Mouse (Mus musculus) heart, embryonic 12.5 days (tissue): ENCODE data around the gene Ddx19b. TPM values are rescaled to one million over a fixed set of nuclear protein-coding genes. Genes with fewer than 3 reads are reported as not detected.
A peak's percentile ranks its signal among the peaks of the same experiment; 100 is the strongest.
"Not testable (repeated sequence)": the region's sequence is repeated elsewhere in the genome, so short reads cannot be mapped to it uniquely, and the experiment has no call there.

Experiments used
- ATAC-seq: fragments of 200-750 bp; cut with Nextera tagmentation; 2 replicates; pipeline ENCODE4 v1.8.0; 2017; ENCODE audit warnings: moderate TSS enrichment, moderate library complexity; ENCODE audit not compliant: insufficient number of reproducible peaks, low FRiP score
- H3K27ac ChIP-seq: fragments of 300-500 bp; sonication (generic); 2 replicates; pipeline ENCODE4 v1.5.1; 2016; ENCODE audit warnings: mild to moderate bottlenecking, moderate library complexity; ENCODE audit not compliant: poor library complexity, severe bottlenecking
- H3K27me3 ChIP-seq: fragments of 300-500 bp; sonication (generic); replicated peaks from 2 replicates; pipeline ENCODE4 v1.6.1; 2016; ENCODE audit warnings: mild to moderate bottlenecking, moderate library complexity
- H3K36me3 ChIP-seq: fragments of 300-500 bp; sonication (generic); 2 replicates; pipeline ENCODE4 v1.6.1; 2016; ENCODE audit warnings: mild to moderate bottlenecking, moderate library complexity
- H3K4me1 ChIP-seq: fragments of 300-500 bp; sonication (generic); replicated peaks from 2 replicates; pipeline ENCODE4 v1.6.1; 2016; ENCODE audit warnings: mild to moderate bottlenecking
- H3K4me2 ChIP-seq: fragments of 300-500 bp; sonication (generic); 2 replicates; pipeline ENCODE4 v1.6.1; 2016; ENCODE audit warnings: mild to moderate bottlenecking, moderate library complexity
- H3K4me3 ChIP-seq: fragments of 300-500 bp; sonication (generic); 2 replicates; pipeline ENCODE4 v1.5.1; 2016; ENCODE audit warnings: mild to moderate bottlenecking
- H3K9ac ChIP-seq: fragments of 300-500 bp; sonication (generic); 2 replicates; pipeline ENCODE4 v1.6.1; 2016; ENCODE audit warnings: mild to moderate bottlenecking, moderate library complexity
- H3K9me3 ChIP-seq: fragments of 300-500 bp; sonication (generic); replicated peaks from 2 replicates; pipeline ENCODE4 v1.6.1; 2016; ENCODE audit warnings: mild to moderate bottlenecking, moderate library complexity
- WGBS: fragments of 180-500 bp; shearing (Covaris S2); methylation state at CpG from one replicate; pipeline ENCODE4 v1.1.7; 2016; 5-methylcytosine and 5-hydroxymethylcytosine counted together
- polyA plus RNA-seq: library from polyadenylated mRNA; unstranded; fragments of >200 nt; fragmentation: Nextera tagmentation; extraction: Ambion mirVana; gene quantifications from 2 replicates; pipeline ENCODE4 v1.2.1, GENCODE M21; 2016

The Ddx19b gene
- polyA plus RNA-seq, 1 experiment from 2014 or later: 5.7 TPM

DNA sequence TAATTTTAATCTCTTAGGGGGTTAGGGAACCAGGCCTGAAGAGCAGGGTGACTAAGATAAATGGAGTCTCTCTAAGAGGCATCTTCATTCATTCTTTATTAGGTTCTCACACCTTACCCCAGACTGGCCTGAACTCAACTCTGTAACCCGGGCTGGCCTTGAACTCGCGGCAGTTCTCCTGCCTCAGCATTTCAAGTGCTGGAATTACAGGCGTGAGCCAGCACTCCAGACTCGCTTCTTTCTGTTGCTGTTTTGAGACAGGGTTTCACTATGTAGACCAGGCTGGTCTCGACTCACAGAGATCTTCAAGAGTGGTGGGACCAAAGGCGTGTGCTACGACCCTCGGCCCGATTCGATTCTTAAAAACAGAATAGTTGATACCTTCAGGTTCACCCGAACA, 2.7 kb upstream of the Ddx19b start:
- peaks cover 10% of the 10 kb centered on the region for H3K27me3 ChIP-seq
- 19% methylated on average over 12 of the region's 12 CpGs for WGBS
- peak overlapping the region; percentile 75 for H3K9ac ChIP-seq
- H3K4me1 ChIP-seq: peaks cover 13% of the 10 kb centered on the region
- H3K36me3 ChIP-seq: peaks cover 29% of the 10 kb centered on the region
- ATAC-seq: peak; percentile 20; the same call in 1 of the 2 replicates
- H3K4me2 ChIP-seq: peak overlapping the region; percentile 69
- H3K9me3 ChIP-seq: no peaks in the 10 kb centered on the region
- peak overlapping the region; percentile 67; the same call in 1 of the 2 replicates for H3K27ac ChIP-seq
- H3K4me3 ChIP-seq: peak overlapping the region; percentile 76

DNA sequence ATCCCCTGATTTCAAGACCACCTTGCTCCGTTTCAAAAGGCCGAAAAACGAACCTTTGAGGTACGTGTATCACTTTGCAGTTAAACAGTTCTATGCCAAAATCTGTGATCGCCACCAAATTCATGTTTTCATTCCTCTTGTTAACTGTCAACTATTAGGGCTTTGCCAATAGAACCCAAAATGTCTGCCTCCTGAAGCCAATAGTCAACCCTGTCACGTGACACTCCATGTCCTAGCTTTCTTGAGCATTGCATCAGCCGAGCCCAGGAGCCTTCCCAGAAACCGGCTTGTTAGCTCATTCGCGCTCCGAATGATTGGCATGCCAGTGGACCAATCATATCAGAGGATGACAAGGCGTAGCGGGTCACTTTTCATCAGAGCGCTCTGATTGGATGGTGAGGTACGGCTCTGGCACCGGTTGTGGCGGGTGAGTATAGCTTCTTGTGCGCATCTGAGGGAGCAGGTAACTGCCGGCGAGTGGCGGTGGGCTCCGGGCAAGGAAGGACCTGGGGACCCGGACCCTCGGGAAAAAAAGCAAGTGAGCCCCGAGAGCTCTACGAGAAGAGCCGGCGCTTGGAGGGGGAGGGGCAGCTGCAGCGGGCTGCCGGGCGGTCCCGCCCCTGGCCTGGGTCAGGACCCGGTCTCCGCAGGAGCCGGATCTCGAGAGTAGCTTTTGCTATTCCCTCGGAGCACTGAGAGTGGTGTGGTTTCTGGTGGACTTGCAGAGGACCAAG, 2.1 kb upstream of the Ddx19b start:
- peaks cover 13% of the 10 kb centered on the region for H3K4me1 ChIP-seq
- ATAC-seq: peak; percentile 99

DNA sequence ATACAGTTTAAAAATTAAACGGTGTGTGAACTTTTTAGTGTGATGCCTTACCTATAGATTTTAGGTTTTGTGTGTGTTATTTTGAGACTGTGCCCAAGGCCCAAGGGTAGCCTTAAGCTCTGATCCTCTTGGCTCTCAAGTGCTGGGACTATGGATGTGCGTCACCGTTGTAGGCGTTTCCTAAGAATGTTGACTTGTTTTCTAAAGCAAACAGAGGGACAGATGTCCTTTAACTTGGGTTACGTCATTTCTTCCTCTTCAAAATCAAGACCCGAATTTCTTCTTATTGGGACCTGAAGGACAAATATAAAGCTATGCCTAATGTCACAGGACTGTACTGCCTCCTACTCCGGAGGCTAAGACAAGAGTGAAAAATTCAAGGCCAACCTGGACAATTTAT, 1.4 kb upstream of the Ddx19b start, which contains the start of gene Aars:
Aars (plus strand) TSS at position 229 of the 400 bp plus-strand sequence.
- Histone ChIP-seq H3K27me3 (peaks cover 10% of the 10 kb centered on the region), H3K4me3 (peak within 1 kb of the TSS; percentile 76), H3K36me3 (peaks cover 16% of the 10 kb centered on the region), H3K4me1 (peaks cover 13% of the 10 kb centered on the region), H3K27ac (peak within 1 kb of the TSS; percentile 67), H3K9ac (peak within 1 kb of the TSS; percentile 75), H3K9me3 (no peaks in the 10 kb centered on the region), H3K4me2 (peak within 1 kb of the TSS; percentile 69)
- ATAC-seq: no peak
- 90% methylated on average over 7 of the region's 7 CpGs for WGBS

More for the DNA sequence above, 2.1 kb upstream of the Ddx19b start:
- Histone ChIP-seq H3K4me2 (peak overlapping the region; percentile 69), H3K4me3 (peak overlapping the region; percentile 76), H3K36me3 (peaks cover 23% of the 10 kb centered on the region), H3K9me3 (no peaks in the 10 kb centered on the region), H3K9ac (peak overlapping the region; percentile 75), H3K27ac (peak overlapping the region; percentile 67), H3K27me3 (peaks cover 10% of the 10 kb centered on the region)
- 6% methylated on average over 37 of the region's 37 CpGs for WGBS

DNA sequence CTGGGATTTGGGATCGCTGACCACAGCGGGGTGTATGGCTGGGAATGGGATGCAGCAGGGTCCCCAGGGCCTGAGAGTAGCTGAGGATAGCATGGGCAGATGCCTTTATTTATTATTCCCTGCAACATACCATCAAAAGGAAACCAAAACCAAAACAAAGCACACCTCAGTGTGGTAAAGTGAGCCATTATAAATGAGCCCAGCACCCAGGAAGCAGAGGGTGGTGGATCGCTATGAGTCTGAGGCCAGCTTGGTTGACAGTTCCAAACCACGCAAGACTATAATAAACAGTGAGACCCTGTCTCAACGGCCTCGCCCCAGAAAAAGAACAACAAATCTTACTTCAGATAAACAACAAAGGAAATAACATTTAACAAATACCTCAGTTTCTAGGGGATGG, 1.5 kb downstream of the Ddx19b start:
- no peaks in the 10 kb centered on the region for H3K9me3 ChIP-seq
- H3K4me2 ChIP-seq: no peak overlapping the region
- peaks cover 10% of the 10 kb centered on the region for H3K27me3 ChIP-seq
- WGBS: 78% methylated on average over 6 of the region's 6 CpGs
- H3K4me3 ChIP-seq: no peak overlapping the region
- H3K4me1 ChIP-seq: peaks cover 10% of the 10 kb centered on the region
- no peak overlapping the region for H3K9ac ChIP-seq
- H3K27ac ChIP-seq: no peak overlapping the region
- no peak for ATAC-seq
- no peaks in the 10 kb centered on the region for H3K36me3 ChIP-seq

DNA sequence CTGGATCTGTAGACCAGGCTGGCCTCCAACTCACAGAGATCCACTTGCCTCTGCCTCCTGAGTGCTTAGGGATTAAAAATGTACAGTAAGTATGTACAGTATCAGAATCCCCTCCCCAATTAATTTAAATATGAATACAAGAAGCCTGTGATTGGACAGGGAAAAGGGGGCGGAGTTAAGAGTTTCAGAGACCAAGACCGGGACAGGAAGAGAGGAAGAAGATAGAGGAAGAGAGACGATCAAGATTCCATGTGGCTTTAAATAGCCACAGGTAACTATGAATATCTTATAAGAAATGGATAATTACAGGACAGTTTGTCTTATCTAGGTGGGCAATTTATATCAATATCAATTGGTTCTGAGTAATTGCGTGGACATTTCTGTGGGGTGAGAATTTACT, 2.0 kb downstream of the Ddx19b start:
- no peaks in the 10 kb centered on the region for H3K9me3 ChIP-seq
- peaks cover 10% of the 10 kb centered on the region for H3K27me3 ChIP-seq
- 33% methylated on average over 4 of the region's 4 CpGs for WGBS
- no peaks in the 10 kb centered on the region for H3K36me3 ChIP-seq
- peaks cover 6% of the 10 kb centered on the region for H3K4me1 ChIP-seq
- no peak overlapping the region for H3K4me2 ChIP-seq
- no peak for ATAC-seq
- no peak overlapping the region for H3K27ac ChIP-seq
- no peak overlapping the region for H3K9ac ChIP-seq
- H3K4me3 ChIP-seq: no peak overlapping the region

DNA sequence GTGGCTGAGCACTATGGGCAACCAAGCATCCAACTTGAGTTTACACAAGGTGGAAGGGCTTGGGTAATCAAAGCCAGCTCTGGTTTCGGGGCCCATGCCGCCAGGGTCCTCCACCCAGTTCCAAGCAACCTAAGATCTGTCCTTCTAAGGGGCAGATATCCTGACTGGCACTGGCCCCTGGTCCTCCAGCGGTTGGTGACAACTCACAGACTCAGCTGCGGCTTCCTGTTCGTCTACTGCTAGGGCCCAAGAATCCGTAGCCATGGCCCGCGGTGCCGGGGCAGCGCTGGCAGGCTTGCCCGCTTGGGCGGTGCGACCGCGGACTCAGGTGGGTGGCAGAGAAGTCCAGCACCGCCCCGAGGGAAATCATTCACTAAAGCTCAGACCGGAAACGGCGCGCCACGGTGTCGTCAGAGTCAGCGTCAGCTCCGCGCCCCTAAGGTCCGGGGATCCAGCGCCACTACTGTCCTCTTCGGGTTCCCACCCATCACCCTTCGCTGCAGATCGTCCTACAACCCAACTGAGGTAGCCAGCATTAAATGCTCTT, 4.1 kb downstream of the Ddx19b start:
- peak; percentile 92 for ATAC-seq
- Histone ChIP-seq H3K36me3 (no peaks in the 10 kb centered on the region), H3K9me3 (no peaks in the 10 kb centered on the region), H3K27ac (peak overlapping the region; percentile 57; the same call in 1 of the 2 replicates), H3K27me3 (peaks cover 10% of the 10 kb centered on the region), H3K4me1 (0 out of 2 replicates have a peak, but pooled peaks cover 3% of the 10 kb centered on the region), H3K9ac (peak overlapping the region; percentile 85), H3K4me2 (peak overlapping the region; percentile 80), H3K4me3 (peak overlapping the region; percentile 80)
- WGBS: under 1% methylated on average over 31 of the region's 31 CpGs

DNA sequence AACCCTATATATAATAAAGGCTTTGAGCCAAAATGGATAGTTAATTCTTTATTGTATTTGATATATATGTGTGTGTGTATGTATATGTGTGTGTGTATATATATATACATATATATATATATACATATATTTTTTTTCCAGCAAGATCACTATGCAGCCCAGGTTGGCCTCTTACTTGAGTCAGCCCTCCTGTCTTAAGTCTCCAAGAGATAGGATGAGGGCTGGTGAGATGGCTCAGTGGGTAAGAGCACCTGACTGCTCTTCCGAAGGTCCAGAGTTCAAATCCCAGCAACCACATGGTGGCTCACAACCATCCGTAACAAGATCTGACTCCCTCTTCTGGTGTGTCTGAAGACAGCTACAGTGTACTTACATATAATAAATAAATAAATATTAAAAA, 4.9 kb downstream of the Ddx19b start:
- not testable (repeated sequence) for H3K4me2 ChIP-seq, H3K9ac ChIP-seq, H3K27ac ChIP-seq, H3K36me3 ChIP-seq, H3K4me1 ChIP-seq, H3K4me3 ChIP-seq, ATAC-seq, H3K27me3 ChIP-seq, H3K9me3 ChIP-seq
- WGBS: 91% methylated on average over 2 of the region's 2 CpGs

DNA sequence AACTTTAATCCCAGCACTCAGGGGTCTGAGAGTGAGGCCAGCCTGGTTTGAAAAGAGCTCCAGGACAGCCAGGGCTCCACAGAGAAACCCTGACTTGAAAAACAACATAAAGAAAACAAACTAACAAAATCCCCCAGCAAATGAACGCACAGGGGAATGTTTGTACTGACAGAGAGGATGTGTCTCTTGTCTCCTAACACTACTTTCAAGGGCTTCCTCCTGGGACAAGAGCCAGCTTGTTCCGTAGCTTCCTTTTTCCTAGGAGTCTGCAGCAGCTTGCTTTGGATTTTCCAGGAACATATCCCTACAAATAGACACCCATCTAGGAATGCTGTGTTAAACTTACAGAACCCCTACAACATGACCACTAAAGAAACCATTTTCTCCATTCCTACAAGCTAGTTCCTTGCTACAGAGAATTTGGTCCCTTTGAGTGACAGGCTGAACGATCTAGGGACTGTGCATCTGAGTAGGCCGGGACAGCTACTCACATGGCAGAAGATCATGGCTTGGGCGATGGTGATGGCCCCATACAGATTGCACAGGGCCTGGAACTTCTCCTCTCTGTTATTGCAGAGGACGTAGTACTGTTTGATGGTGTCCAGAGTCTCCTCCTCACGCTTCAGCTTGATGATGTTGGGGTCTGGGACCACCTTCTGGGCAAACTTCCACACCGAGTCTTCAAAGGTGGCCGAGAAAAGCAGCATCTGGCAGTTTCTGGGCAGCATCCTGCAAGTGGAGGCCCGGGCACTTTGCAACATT, 21.1 kb downstream of the Ddx19b start:
- H3K27me3 ChIP-seq, H3K4me2 ChIP-seq, H3K9me3 ChIP-seq, H3K4me1 ChIP-seq, H3K27ac ChIP-seq, ATAC-seq, H3K4me3 ChIP-seq, H3K9ac ChIP-seq: not testable (repeated sequence)
- peaks cover 56% of the 10 kb centered on the region for H3K36me3 ChIP-seq
- WGBS: 79% methylated on average over 9 of the region's 10 CpGs

DNA sequence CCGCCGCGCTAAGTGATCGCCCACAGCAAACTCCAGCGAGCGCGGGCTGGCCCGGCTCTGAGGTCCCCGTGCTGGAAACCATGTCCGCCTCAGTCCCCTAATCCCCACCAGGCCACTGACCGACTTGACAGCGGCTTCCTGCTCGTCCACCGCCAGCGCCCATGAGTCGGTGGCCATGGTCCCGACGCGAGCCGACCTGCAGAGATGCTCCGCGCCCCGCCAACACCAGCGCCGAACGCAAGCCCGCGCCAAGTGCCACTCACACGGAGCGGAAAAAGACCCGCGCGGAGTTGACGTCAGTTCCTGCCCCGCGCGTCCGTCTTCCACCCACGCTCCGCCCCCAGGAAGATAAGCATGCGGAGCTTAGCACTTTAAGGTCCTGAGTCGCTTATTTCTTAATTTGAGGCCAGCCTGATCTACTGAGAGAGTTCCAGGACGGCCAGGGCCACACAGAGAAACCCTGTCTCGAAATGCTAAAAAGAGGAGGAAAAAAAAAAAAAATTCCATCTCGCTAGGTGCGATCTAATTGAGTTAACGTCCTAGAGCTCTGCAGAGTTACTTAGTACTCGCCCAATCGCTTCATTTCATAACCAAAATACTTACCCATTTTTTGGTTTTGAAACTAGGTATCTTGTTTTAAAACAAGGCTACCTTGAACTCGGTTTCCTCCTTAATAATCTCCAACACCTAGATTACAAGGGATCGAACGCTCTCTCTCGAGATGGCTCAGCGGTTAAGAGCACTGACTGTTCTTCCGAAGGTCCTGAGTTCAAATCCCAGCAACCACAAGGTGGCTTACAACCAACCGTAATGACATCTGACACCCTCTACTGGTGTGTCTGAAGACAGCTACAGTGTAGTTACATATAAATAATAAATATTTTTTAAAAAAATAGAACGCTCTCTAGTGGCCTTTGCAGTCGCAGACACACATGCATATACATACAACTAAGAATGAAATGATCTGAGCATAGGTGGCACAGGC, 33.7 kb downstream of the Ddx19b start, which contains the start of gene Ddx19a:
Ddx19a (minus strand) TSS at position 254 of the 985 bp plus-strand sequence.
- peaks cover 16% of the 10 kb centered on the region for H3K4me1 ChIP-seq
- H3K27ac ChIP-seq: peak within 1 kb of the TSS; percentile 84
- H3K4me3 ChIP-seq: peak within 1 kb of the TSS; percentile 94
- H3K4me2 ChIP-seq: peak within 1 kb of the TSS; percentile 76
- peak within 1 kb of the TSS; percentile 90 for H3K9ac ChIP-seq
- peaks cover 13% of the 10 kb centered on the region; the same call in 1 of the 2 replicates for H3K36me3 ChIP-seq
- no peaks in the 10 kb centered on the region for H3K27me3 ChIP-seq
- no peaks in the 10 kb centered on the region for H3K9me3 ChIP-seq
- peak; percentile 95 for ATAC-seq
- WGBS: 4% methylated on average over 58 of the region's 58 CpGs

DNA sequence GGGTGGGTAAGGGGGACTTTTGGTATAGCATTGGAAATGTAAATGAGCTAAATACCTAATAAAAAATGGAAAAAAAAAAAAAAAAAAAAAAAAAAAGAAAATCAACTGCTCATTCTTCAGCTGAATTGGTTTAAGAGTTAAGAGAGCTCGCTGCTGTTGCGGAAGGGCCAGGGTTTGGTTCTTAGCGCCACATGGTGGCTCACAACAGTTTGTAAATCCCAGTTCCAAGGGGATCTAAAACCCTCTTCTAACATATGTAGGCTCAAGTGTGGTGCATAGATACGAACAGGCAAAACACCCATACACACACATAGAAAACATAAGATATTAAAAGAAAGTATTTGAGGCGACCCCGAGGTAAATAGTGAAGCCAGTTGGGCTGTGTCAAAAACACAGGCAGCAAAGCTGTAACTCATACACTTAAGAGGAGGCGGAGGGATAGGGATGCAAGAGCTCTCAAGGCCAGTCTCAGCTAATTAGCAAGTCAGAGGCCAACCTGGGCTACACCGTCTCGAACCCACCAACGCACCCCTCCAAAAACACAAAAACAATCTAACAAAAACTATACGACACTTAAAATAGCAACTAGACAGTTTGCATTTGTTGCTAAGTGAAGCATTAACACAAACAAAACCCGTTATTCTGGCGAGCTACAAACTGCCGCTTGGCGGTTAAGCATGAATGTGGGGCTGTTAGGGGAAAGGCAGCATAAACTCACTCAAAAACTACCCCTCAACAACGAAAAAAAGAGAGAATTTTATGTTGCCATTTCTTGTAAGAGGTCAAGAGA, 34.7 kb downstream of the Ddx19b start:
- WGBS: 35% methylated on average over 16 of the region's 16 CpGs
- H3K36me3 ChIP-seq: peaks cover 23% of the 10 kb centered on the region
- peaks cover 16% of the 10 kb centered on the region for H3K4me1 ChIP-seq
- H3K4me2 ChIP-seq: peak overlapping the region; percentile 76
- ATAC-seq: no peak
- no peaks in the 10 kb centered on the region for H3K27me3 ChIP-seq
- peak overlapping the region; percentile 84 for H3K27ac ChIP-seq
- no peaks in the 10 kb centered on the region for H3K9me3 ChIP-seq
- peak overlapping the region; percentile 90 for H3K9ac ChIP-seq
- H3K4me3 ChIP-seq: peak overlapping the region; percentile 94
